16 mouse cellular contexts compared by ENCODE assay signal in the genomic region with DNA sequence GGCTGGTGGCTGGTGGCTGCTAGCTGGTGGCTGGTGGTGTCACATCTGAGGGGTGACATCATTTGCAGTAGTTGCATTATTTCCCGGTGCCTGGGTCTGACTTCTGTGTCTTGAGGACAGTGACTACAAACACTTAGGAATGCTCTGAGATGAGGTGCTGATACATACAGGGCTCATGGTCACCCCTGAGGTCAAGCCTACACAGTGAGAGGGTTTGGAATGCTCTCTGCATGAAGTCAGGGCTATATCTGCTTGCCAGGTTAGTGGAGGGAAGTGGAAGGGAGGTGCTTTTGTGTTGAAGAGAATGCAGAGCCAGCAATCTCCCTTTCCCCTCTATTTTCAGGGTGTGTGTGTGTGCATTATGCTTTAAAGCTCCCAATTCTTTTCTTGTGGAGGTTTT.
A peak's percentile ranks its signal among the peaks of the same experiment; 100 is the strongest.
DNase-seq lines count a peak whose midpoint lies in the region; ATAC-seq and TF ChIP-seq lines count a peak whose summit lies in the region.
"Had no signal": no experiment of that assay in that cellular context is flagged by ENCODE, and none has a peak within 500 bp of the region (broad histone marks: within the 10 kb centered on the region; RNA-seq: fewer than 3 reads in every experiment).

No protein-coding gene starts in this region.

- no peaks in the 10 kb centered on the region for H3K79me3 ChIP-seq in C2C12 (ENCODE audit: low read depth)

- 81% methylated on average over 1 of the region's 1 CpGs for WGBS in kidney, embryonic 14.5 days
- WGBS in heart, postnatal 0 days, result 5% methylated on average over 1 of the region's 1 CpGs

- no peak overlapping the region for H3K4me3 ChIP-seq in kidney, embryonic 14.5 days (ENCODE audit: low read length)
- H3K4me3 ChIP-seq in C2C12 (ENCODE audit: insufficient read depth, poor library complexity, severe bottlenecking), result no peak overlapping the region
- H3K4me3 ChIP-seq in heart, postnatal 0 days (ENCODE audit: low read depth, low read length), result no peak overlapping the region
- H3K4me3 ChIP-seq: embryonic facial prominence, embryonic 10.5 days; limb, embryonic 15.5 days; midbrain, embryonic 12.5 days had no signal

- no peaks in the 10 kb centered on the region for H3K27me3 ChIP-seq in kidney, embryonic 14.5 days (ENCODE audit: control insufficient read depth, insufficient read depth, low read length)
- no peaks in the 10 kb centered on the region for H3K27me3 ChIP-seq in C2C12 (ENCODE audit: control insufficient read depth, insufficient read depth, insufficient read length)
- no peaks in the 10 kb centered on the region for H3K27me3 ChIP-seq in heart, postnatal 0 days (ENCODE audit: control insufficient read depth, insufficient read depth, low read length)
- H3K27me3 ChIP-seq: limb, embryonic 15.5 days; midbrain, embryonic 12.5 days had no signal

- H3K27ac ChIP-seq in kidney, embryonic 14.5 days (ENCODE audit: low read depth, low read length), result no peak overlapping the region; the same call in 1 of the 2 replicates
- peak overlapping the region; percentile 87 for H3K27ac ChIP-seq in heart, postnatal 0 days (ENCODE audit: low read depth)
- H3K27ac ChIP-seq: embryonic facial prominence, embryonic 10.5 days; midbrain, embryonic 12.5 days had no signal

- no peaks in the 10 kb centered on the region for H3K79me2 ChIP-seq in C2C12 (ENCODE audit: control insufficient read depth, insufficient read depth)

- H3K36me3 ChIP-seq in kidney, embryonic 14.5 days (ENCODE audit: control insufficient read depth, insufficient read depth, low read length), result no peaks in the 10 kb centered on the region
- H3K36me3 ChIP-seq in C2C12 (ENCODE audit: control insufficient read depth, insufficient read depth), result no peaks in the 10 kb centered on the region
- H3K36me3 ChIP-seq in heart, postnatal 0 days (replicated peaks; ENCODE audit: control insufficient read depth, insufficient read depth, low read length), result no peaks in the 10 kb centered on the region
- H3K36me3 ChIP-seq: embryonic facial prominence, embryonic 10.5 days; G1E; limb, embryonic 15.5 days; midbrain, embryonic 12.5 days had no signal

- H3K4me1 ChIP-seq in kidney, embryonic 14.5 days (ENCODE audit: control insufficient read depth, insufficient read depth, low read length), result 0 out of 2 replicates have a peak, but pooled peaks cover 3% of the 10 kb centered on the region
- peaks cover 44% of the 10 kb centered on the region for H3K4me1 ChIP-seq in heart, postnatal 0 days (ENCODE audit: control insufficient read depth, insufficient read depth)
- H3K4me1 ChIP-seq: midbrain, embryonic 12.5 days had no signal

- no peak overlapping the region for H3K4me2 ChIP-seq in kidney, embryonic 14.5 days (replicated peaks; ENCODE audit: low read depth, low read length)
- no peak overlapping the region for H3K4me2 ChIP-seq in heart, postnatal 0 days (ENCODE audit: low read depth, low read length)
- H3K4me2 ChIP-seq: limb, embryonic 15.5 days; midbrain, embryonic 12.5 days had no signal

- peak; percentile 30 for DNase-seq in gastrocnemius, adult 18-20 months (ENCODE audit: low spot score)
- no peak for DNase-seq in gastrocnemius, postnatal 25 days
- DNase-seq in kidney, postnatal 14 days, result no peak
- DNase-seq in heart, postnatal 0 days (ENCODE audit: low spot score), result peak; percentile 92
- DNase-seq in B cell, adult 2 months, result no peak
- DNase-seq in left cerebral cortex, adult 8-10 months (ENCODE audit: low spot score in 2 of 2), result no peak
- DNase-seq: adrenal gland, postnatal 25 days; cerebellum, adult 9-11 months; kidney, adult 9 months; right cerebral cortex, postnatal 4 days had no signal

- ATAC-seq in kidney, embryonic 14.5 days (ENCODE audit: low FRiP score, low TSS enrichment), result peak; percentile 49; the same call in 1 of the 2 replicates
- peak; percentile 88 for ATAC-seq in heart, postnatal 0 days (ENCODE audit: insufficient read depth, low read depth)

- H3K9me3 ChIP-seq in kidney, embryonic 14.5 days (ENCODE audit: control insufficient read depth, low read length), result no peaks in the 10 kb centered on the region
- no peaks in the 10 kb centered on the region for H3K9me3 ChIP-seq in heart, postnatal 0 days (replicated peaks; ENCODE audit: control insufficient read depth, low read length)
- H3K9me3 ChIP-seq: embryonic facial prominence, embryonic 10.5 days; limb, embryonic 15.5 days; midbrain, embryonic 12.5 days had no signal

- TF ChIP-seq CTCF in C2C12 (IDR thresholded peaks at IDR 0.05; ENCODE audit: control insufficient read depth, insufficient read depth, insufficient read length), result no peak
- no peak for TF ChIP-seq CTCF in heart, postnatal 0 days (IDR thresholded peaks at IDR 0.05; ENCODE audit: low read depth)

- no peak overlapping the region for H3ac ChIP-seq in C2C12 (ENCODE audit: control insufficient read depth, insufficient read length, low read depth)

- TF ChIP-seq EP300 in heart, postnatal 0 days (IDR thresholded peaks at IDR 0.05; ENCODE audit: low read depth), result no peak

- H3K9ac ChIP-seq in kidney, embryonic 14.5 days (ENCODE audit: low read depth, low read length), result no peak overlapping the region
- no peak overlapping the region for H3K9ac ChIP-seq in heart, postnatal 0 days (replicated peaks; ENCODE audit: low read depth, low read length)
- H3K9ac ChIP-seq: limb, embryonic 15.5 days; midbrain, embryonic 12.5 days had no signal

TF ChIP-seq in C2C12, 6 proteins besides CTCF, POLR2A, EP300 and RAD21:
- TF ChIP-seq MAX (IDR thresholded peaks at IDR 0.05) (peak; percentile 17), USF1 (IDR thresholded peaks at IDR 0.05; ENCODE audit: low read depth) (no peak), MYOG (IDR thresholded peaks at IDR 0.05; ENCODE audit: control insufficient read depth, extremely low read depth, insufficient read length) (no peak), CEBPB (IDR thresholded peaks at IDR 0.05; ENCODE audit: low read depth) (no peak), FOSL1 (IDR thresholded peaks at IDR 0.05; ENCODE audit: insufficient read depth, low read length, poor library complexity, severe bottlenecking) (no peak), MYOD1 (IDR thresholded peaks at IDR 0.05; ENCODE audit: control insufficient read depth, insufficient read length, low read depth) (peak; percentile 31)

Comparison
In these comparisons a context has a peak if more than half of its experiments do, and no peak if none do; other contexts are left out.
1. DNase-seq: peak in gastrocnemius, adult 18-20 months (single experiment) and heart, postnatal 0 days (single experiment); none in gastrocnemius, postnatal 25 days (single experiment), kidney, postnatal 14 days (single experiment), B cell, adult 2 months (0 of 2) and left cerebral cortex, adult 8-10 months (0 of 2).